Mouse (Mus musculus) bone marrow, adult 2 months (tissue): ENCODE results near the gene Smc3. TPM values are rescaled to one million over a fixed set of nuclear protein-coding genes. Genes with fewer than 3 reads are reported as not detected.
"Not testable (repeated sequence)": the region's sequence is repeated elsewhere in the genome, so short reads cannot be mapped to it uniquely, and the experiment has no call there.

Experiments used
- H3K27ac ChIP-seq: fragments of 200-500 bp; 2 replicates; pipeline ENCODE4 v1.5.1; 2012; ENCODE audit warnings: low read depth, mild to moderate bottlenecking, control low read depth, inconsistent platforms, low read length; ENCODE audit not compliant: control insufficient read depth, poor library complexity, insufficient read depth
- H3K4me1 ChIP-seq: fragments of 200-500 bp; 2 replicates; pipeline ENCODE4 v1.6.1; 2011; ENCODE audit warnings: low read length; ENCODE audit not compliant: control insufficient read depth, insufficient read depth
- H3K4me3 ChIP-seq: fragments of 200-500 bp; replicated peaks from 2 replicates; pipeline ENCODE3; 2011; ENCODE audit warnings: mild to moderate bottlenecking, low read depth, low read length, control low read depth; ENCODE audit not compliant: control insufficient read depth
- CTCF ChIP-seq: fragments of 200-500 bp; IDR thresholded peaks from 2 replicates; pipeline ENCODE4 v1.5.1; 2011; ENCODE audit warnings: low read length, control low read depth; ENCODE audit not compliant: control insufficient read depth, insufficient read depth
- POLR2A ChIP-seq: fragments of 200-500 bp; IDR thresholded peaks from 2 replicates; pipeline ENCODE4 v1.6.1; 2011; ENCODE audit warnings: low read depth, mild to moderate bottlenecking, control low read depth, low read length, borderline replicate concordance; ENCODE audit not compliant: control insufficient read depth
- WGBS: fragments of 180-500 bp; shearing (Covaris S2); methylation state at CpG from one replicate; pipeline ENCODE4 v1.1.7; 2018; 5-methylcytosine and 5-hydroxymethylcytosine counted together
- polyA plus RNA-seq: library from polyadenylated mRNA; stranded (reverse); fragments of >200 nt; gene quantifications from 2 replicates; pipeline ENCODE4 v1.2.4, GENCODE M21; 2011; ENCODE audit warnings: low replicate concordance; ENCODE audit not compliant: missing spikeins, insufficient read depth, insufficient read length

Gene Smc3
- polyA plus RNA-seq, 1 experiment: 52.3 TPM

GRCm38 (mm10) chr19:53573151-53573550, 27.0 kb upstream of the Smc3 start:
- no peak for TF ChIP-seq CTCF
- no peak for TF ChIP-seq POLR2A
- WGBS: 82% methylated on average over 3 of the region's 3 CpGs

DNA sequence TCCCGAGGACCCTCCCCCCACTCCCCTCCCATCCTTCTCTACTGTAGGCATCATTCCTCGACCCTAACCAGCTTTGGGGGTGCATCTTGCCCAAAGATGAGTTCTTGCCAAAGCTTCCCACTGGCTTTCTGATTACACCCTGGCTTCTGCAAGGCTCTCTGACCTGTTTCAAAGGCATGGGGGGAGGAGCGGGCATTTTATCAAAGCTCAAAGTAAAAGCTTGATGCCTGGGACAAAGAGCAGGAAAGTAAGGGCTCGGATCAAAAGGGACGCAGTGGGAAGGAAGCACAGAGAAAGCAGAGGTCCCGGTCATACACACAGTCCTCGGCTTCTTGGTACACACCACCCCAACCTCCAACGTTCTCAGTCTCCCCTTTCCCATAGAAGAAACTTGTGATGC, 26.1 kb upstream of the Smc3 start:
- 89% methylated on average over 8 of the region's 8 CpGs for WGBS
- TF ChIP-seq POLR2A (no peak), CTCF (no peak)
- no peak overlapping the region for H3K4me3 ChIP-seq
- peaks cover 1% of the 10 kb centered on the region; the same call in 1 of the 2 replicates for H3K4me1 ChIP-seq
- H3K27ac ChIP-seq: no peak overlapping the region

More at GRCm38 (mm10) chr19:53573151-53573550, 27.0 kb upstream of the Smc3 start:
- Histone ChIP-seq H3K27ac (no peak overlapping the region), H3K4me1 (peaks cover 1% of the 10 kb centered on the region; the same call in 1 of the 2 replicates), H3K4me3 (no peak overlapping the region)

- Histone ChIP-seq H3K4me1 (peaks cover 1% of the 10 kb centered on the region; the same call in 1 of the 2 replicates), H3K4me3 (no peak overlapping the region), H3K27ac (no peak overlapping the region)
- no peak for TF ChIP-seq POLR2A
- no peak for TF ChIP-seq CTCF
- 86% methylated on average over 7 of the region's 7 CpGs for WGBS
Observed at GRCm38 (mm10) chr19:53574546-53574945, 25.7 kb upstream of the Smc3 start.

- no peak for TF ChIP-seq CTCF
- TF ChIP-seq POLR2A: no peak
- 78% methylated on average over 4 of the region's 4 CpGs for WGBS
- H3K4me1 ChIP-seq: peaks cover 1% of the 10 kb centered on the region; the same call in 1 of the 2 replicates
Observed at GRCm38 (mm10) chr19:53575296-53576010, 24.7 kb upstream of the Smc3 start.

DNA sequence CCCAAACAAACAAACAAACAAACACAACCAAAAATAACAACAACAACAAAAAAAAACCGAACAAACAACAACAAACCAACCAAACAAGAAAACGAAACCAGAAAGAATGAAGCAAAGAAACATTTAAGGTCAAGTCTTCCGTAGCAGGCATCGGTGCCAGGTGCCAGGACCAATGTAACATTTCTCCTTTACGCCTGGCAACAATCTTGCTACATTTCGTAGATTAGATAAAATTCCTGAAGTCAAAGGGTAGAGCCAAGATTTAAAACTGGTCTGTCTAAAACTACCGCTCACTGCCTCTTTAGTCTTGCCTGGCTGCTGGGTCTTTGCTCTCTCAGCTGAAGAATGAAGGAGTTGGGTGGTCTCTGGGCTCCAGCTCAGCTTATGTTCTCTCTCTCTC, 24.1 kb upstream of the Smc3 start:
- peaks cover 1% of the 10 kb centered on the region; the same call in 1 of the 2 replicates for H3K4me1 ChIP-seq
- 75% methylated on average over 7 of the region's 7 CpGs for WGBS
- TF ChIP-seq POLR2A (no peak), CTCF (no peak)
- H3K4me3 ChIP-seq: no peak overlapping the region
- H3K27ac ChIP-seq: no peak overlapping the region

More at GRCm38 (mm10) chr19:53575296-53576010, 24.7 kb upstream of the Smc3 start:
- H3K27ac ChIP-seq: no peak overlapping the region
- no peak overlapping the region for H3K4me3 ChIP-seq

GRCm38 (mm10) chr19:53577025-53577800, 23.0 kb upstream of the Smc3 start:
- 81% methylated on average over 11 of the region's 11 CpGs for WGBS
- no peaks in the 10 kb centered on the region for H3K4me1 ChIP-seq
- H3K4me3 ChIP-seq: no peak overlapping the region
- no peak overlapping the region for H3K27ac ChIP-seq
- no peak for TF ChIP-seq POLR2A
- no peak for TF ChIP-seq CTCF

- 12% methylated on average over 8 of the region's 8 CpGs for WGBS
- Histone ChIP-seq H3K4me1 (no peaks in the 10 kb centered on the region), H3K4me3 (no peak overlapping the region), H3K27ac (no peak overlapping the region)
- TF ChIP-seq POLR2A: no peak
- TF ChIP-seq CTCF: peak; percentile 35; the same call in 1 of the 2 replicates
Observed at GRCm38 (mm10) chr19:53578597-53579252, 21.5 kb upstream of the Smc3 start.

DNA sequence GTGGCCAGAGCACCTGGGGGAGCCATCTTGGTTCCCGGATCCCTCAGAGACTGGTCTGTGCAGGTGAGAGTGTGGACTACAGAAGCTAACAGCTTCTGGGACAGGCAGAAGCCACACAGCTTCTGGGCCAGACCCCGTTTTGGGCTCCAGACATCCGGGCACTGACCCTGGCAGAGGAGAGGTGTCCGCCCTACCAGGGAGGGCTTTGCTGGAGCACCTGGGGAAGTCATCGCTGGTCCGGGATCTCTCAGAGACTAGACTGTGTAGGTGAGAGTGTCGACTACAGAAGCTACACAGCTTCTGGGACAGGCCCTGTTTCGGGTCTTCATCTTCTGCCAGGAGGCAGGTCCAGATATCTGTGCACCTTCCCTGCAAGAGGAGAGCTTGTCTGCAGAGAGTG, 19.9 kb upstream of the Smc3 start:
- 84% methylated on average over 8 of the region's 8 CpGs for whole genome bisulfite sequencing
- not testable (repeated sequence) for H3K4me1 ChIP-seq, H3K27ac ChIP-seq, H3K4me3 ChIP-seq

DNA sequence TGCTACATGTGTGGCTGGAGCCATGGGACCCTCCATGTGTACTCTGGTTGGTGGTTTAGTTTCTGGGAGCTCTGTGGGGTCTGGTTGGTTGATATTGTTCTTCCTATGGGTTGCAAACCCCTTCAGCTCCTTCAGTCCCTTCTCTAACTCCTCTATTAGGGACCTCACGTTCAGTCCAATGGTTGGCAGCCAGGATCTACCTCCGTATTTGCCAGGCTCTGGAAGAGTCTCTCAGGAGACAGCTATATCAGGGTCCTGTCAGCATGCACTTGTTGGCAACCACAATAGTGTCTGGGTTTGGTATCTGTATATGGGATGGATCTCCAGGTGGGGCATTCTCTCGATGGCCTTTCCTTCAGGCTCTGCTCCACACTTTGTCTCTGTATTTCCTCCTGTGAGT, 12.5 kb upstream of the Smc3 start:
- H3K27ac ChIP-seq, H3K4me1 ChIP-seq, H3K4me3 ChIP-seq: not testable (repeated sequence)
- 83% methylated on average over 3 of the region's 3 CpGs for WGBS

GRCm38 (mm10) chr19:53588968-53589367, 11.2 kb upstream of the Smc3 start, which contains the start of gene Nutf2-ps1:
Gene Nutf2-ps1 (minus strand): TSS chr19:53589068.
- 92% methylated on average over 7 of the region's 7 CpGs for WGBS
- not testable (repeated sequence) for H3K4me1 ChIP-seq, H3K27ac ChIP-seq, H3K4me3 ChIP-seq
